8 mouse cellular contexts compared by ENCODE assay signal in genomic region chr13:108158465-108159240, GRCm38 (mm10). TPM values are rescaled to one million over a fixed set of nuclear protein-coding genes. Genes with fewer than 3 reads are reported as not detected.
A peak's percentile ranks its signal among the peaks of the same experiment; 100 is the strongest.
DNase-seq lines count a peak whose midpoint lies in the region; ATAC-seq and TF ChIP-seq lines count a peak whose summit lies in the region.

TSS of gene Ndufaf2 (minus strand) at chr13:108158623.
TSS of gene Ercc8 (plus strand) at chr13:108158731.

- under 1% methylated on average over 47 of the region's 47 CpGs for whole genome bisulfite sequencing in forebrain, embryonic 12.5 days
- WGBS in heart, postnatal 0 days: under 1% methylated on average over 47 of the region's 47 CpGs
- WGBS in liver, embryonic 16.5 days (ENCODE audit: insufficient replicate concordance): under 1% methylated on average over 47 of the region's 47 CpGs
- WGBS in neural tube, embryonic 13.5 days: under 1% methylated on average over 47 of the region's 47 CpGs

- H3K4me1 ChIP-seq in E14TG2a.4 (replicated peaks; ENCODE audit: low read depth, low read length): peaks cover 28% of the 10 kb centered on the region
- H3K4me1 ChIP-seq in forebrain, embryonic 12.5 days: peaks cover 15% of the 10 kb centered on the region
- H3K4me1 ChIP-seq in heart, postnatal 0 days (ENCODE audit: control insufficient read depth, insufficient read depth): 0 out of 2 replicates have a peak, but pooled peaks cover 4% of the 10 kb centered on the region
- H3K4me1 ChIP-seq in liver, embryonic 16.5 days (ENCODE audit: control insufficient read depth, low read depth, low read length): peaks cover 13% of the 10 kb centered on the region
- peaks cover 18% of the 10 kb centered on the region for H3K4me1 ChIP-seq in neural tube, embryonic 13.5 days (replicated peaks)
- H3K4me1 ChIP-seq in testis, adult 2 months (ENCODE audit: control insufficient read depth, insufficient read depth, low read length): no peaks in the 10 kb centered on the region

- peak; percentile 99 for ATAC-seq in forebrain, embryonic 12.5 days (ENCODE audit: low FRiP score)
- peak; percentile 98 for ATAC-seq in heart, postnatal 0 days (ENCODE audit: insufficient read depth, low read depth)
- peak; percentile 98 for ATAC-seq in liver, embryonic 16.5 days (ENCODE audit: low read depth)
- peak; percentile 98 for ATAC-seq in neural tube, embryonic 13.5 days (ENCODE audit: low read depth)

- H3K9ac ChIP-seq in forebrain, embryonic 12.5 days: peak within 1 kb of the TSS; percentile 74
- H3K9ac ChIP-seq in heart, postnatal 0 days (replicated peaks; ENCODE audit: low read depth, low read length): peak within 1 kb of the TSS; percentile 77
- peak within 1 kb of the TSS; percentile 77 for H3K9ac ChIP-seq in liver, embryonic 16.5 days (ENCODE audit: low read depth, low read length)
- peak within 1 kb of the TSS; percentile 81 for H3K9ac ChIP-seq in neural tube, embryonic 13.5 days

- peak; percentile 84 for TF ChIP-seq POLR2A in testis, adult 2 months (IDR thresholded peaks at IDR 0.05; ENCODE audit: control insufficient read depth, low read depth, low read length)

- H3K4me2 ChIP-seq in forebrain, embryonic 12.5 days: peak within 1 kb of the TSS; percentile 88
- peak within 1 kb of the TSS; percentile 94 for H3K4me2 ChIP-seq in heart, postnatal 0 days (ENCODE audit: low read depth, low read length)
- H3K4me2 ChIP-seq in liver, embryonic 16.5 days (ENCODE audit: low read depth, low read length): peak within 1 kb of the TSS; percentile 89
- H3K4me2 ChIP-seq in neural tube, embryonic 13.5 days: peak within 1 kb of the TSS; percentile 94

- no peaks in the 10 kb centered on the region for H3K9me3 ChIP-seq in E14TG2a.4 (ENCODE audit: low read length)
- no peaks in the 10 kb centered on the region for H3K9me3 ChIP-seq in forebrain, embryonic 12.5 days
- no peaks in the 10 kb centered on the region for H3K9me3 ChIP-seq in heart, postnatal 0 days (replicated peaks; ENCODE audit: control insufficient read depth, low read length)
- H3K9me3 ChIP-seq in liver, embryonic 16.5 days (replicated peaks; ENCODE audit: control insufficient read depth, low read length): no peaks in the 10 kb centered on the region
- no peaks in the 10 kb centered on the region for H3K9me3 ChIP-seq in neural tube, embryonic 13.5 days

- TF ChIP-seq EP300 in heart, postnatal 0 days (IDR thresholded peaks at IDR 0.05; ENCODE audit: low read depth): no peak

- no peaks in the 10 kb centered on the region for H3K27me3 ChIP-seq in E14TG2a.4 (ENCODE audit: insufficient read depth, low read length)
- no peaks in the 10 kb centered on the region for H3K27me3 ChIP-seq in forebrain, embryonic 12.5 days
- H3K27me3 ChIP-seq in heart, postnatal 0 days (ENCODE audit: control insufficient read depth, insufficient read depth, low read length): no peaks in the 10 kb centered on the region
- no peaks in the 10 kb centered on the region for H3K27me3 ChIP-seq in liver, embryonic 16.5 days (ENCODE audit: control insufficient read depth, insufficient read depth, low read depth, low read length)
- no peaks in the 10 kb centered on the region for H3K27me3 ChIP-seq in neural tube, embryonic 13.5 days
- no peaks in the 10 kb centered on the region for H3K27me3 ChIP-seq in testis, adult 2 months (ENCODE audit: control insufficient read depth, insufficient read depth, low read length)

- no peak for TF ChIP-seq CTCF in E14TG2a.4 (conservative IDR thresholded peaks at IDR 0.05; ENCODE audit: low read length)
- TF ChIP-seq CTCF in heart, postnatal 0 days (IDR thresholded peaks at IDR 0.05; ENCODE audit: low read depth): no peak
- TF ChIP-seq CTCF in testis, adult 2 months (IDR thresholded peaks at IDR 0.05; ENCODE audit: control insufficient read depth, insufficient read depth, insufficient replicate concordance, low read depth, low read length): no peak

- H3K27ac ChIP-seq in forebrain, embryonic 12.5 days: peak within 1 kb of the TSS; percentile 53
- 0 out of 2 replicates have a peak within 1 kb of the TSS, but pooled peaks have one; percentile 21 for H3K27ac ChIP-seq in heart, postnatal 0 days (ENCODE audit: low read depth)
- H3K27ac ChIP-seq in liver, embryonic 16.5 days (ENCODE audit: low read length): peak within 1 kb of the TSS; percentile 53
- H3K27ac ChIP-seq in neural tube, embryonic 13.5 days (replicated peaks): 0 out of 2 replicates have a peak within 1 kb of the TSS, but pooled peaks have one; percentile 38
- H3K27ac ChIP-seq in testis, adult 2 months (ENCODE audit: control insufficient read depth, insufficient read depth, low read depth, low read length): peak within 1 kb of the TSS; percentile 83

- DNase-seq in c-Kit-positive CD71-positive TER-119-positive erythroid progenitor cells, embryonic 14.5 days (ENCODE audit: low spot score): peak; percentile 92
- DNase-seq in heart, postnatal 0 days (ENCODE audit: low spot score): peak; percentile 94
- DNase-seq in kidney, postnatal 4 days: peak; percentile 99

- peak within 1 kb of the TSS; percentile 97 for H3K4me3 ChIP-seq in E14TG2a.4 (replicated peaks; ENCODE audit: low read length)
- peak within 1 kb of the TSS; percentile 87 for H3K4me3 ChIP-seq in forebrain, embryonic 12.5 days (replicated peaks)
- H3K4me3 ChIP-seq in heart, postnatal 0 days (ENCODE audit: low read depth, low read length): peak within 1 kb of the TSS; percentile 92
- peak within 1 kb of the TSS; percentile 92 for H3K4me3 ChIP-seq in liver, embryonic 16.5 days (ENCODE audit: low read depth, low read length)
- H3K4me3 ChIP-seq in neural tube, embryonic 13.5 days: peak within 1 kb of the TSS; percentile 88
- H3K4me3 ChIP-seq in testis, adult 2 months (ENCODE audit: control insufficient read depth, low read depth, low read length): peak within 1 kb of the TSS; percentile 97

- peaks cover 16% of the 10 kb centered on the region for H3K36me3 ChIP-seq in E14TG2a.4 (ENCODE audit: insufficient read depth, low read length)
- H3K36me3 ChIP-seq in forebrain, embryonic 12.5 days (replicated peaks): peaks cover 15% of the 10 kb centered on the region; the same call in 1 of the 2 replicates
- H3K36me3 ChIP-seq in heart, postnatal 0 days (replicated peaks; ENCODE audit: control insufficient read depth, insufficient read depth, low read length): peaks cover 18% of the 10 kb centered on the region
- no peaks in the 10 kb centered on the region for H3K36me3 ChIP-seq in liver, embryonic 16.5 days (ENCODE audit: control insufficient read depth, insufficient read depth)
- 0 out of 2 replicates have a peak, but pooled peaks cover 8% of the 10 kb centered on the region for H3K36me3 ChIP-seq in neural tube, embryonic 13.5 days
- H3K36me3 ChIP-seq in testis, adult 2 months (ENCODE audit: control insufficient read depth, insufficient read depth, low read length): peaks cover 1% of the 10 kb centered on the region; the same call in 1 of the 2 replicates

RNA-seq across cellular contexts. Expression of gene Ndufaf2, which starts in this region (rescaled TPM):
- polyA plus RNA-seq in forebrain, embryonic 12.5 days (2016; fragmentation: Nextera tagmentation; extraction: Ambion mirVana): 96.1 and 99.3 TPM in 2 replicates
- 3.4 TPM in 1 of 2 replicates, not detected in the other for total RNA-seq in heart, postnatal 0 days (2014; rRNA removed; ENCODE audit: low replicate concordance)
- 61.7 and 62.5 TPM in 2 replicates for polyA plus RNA-seq in heart, postnatal 0 days (2015; fragmentation: Nextera tagmentation; extraction: Ambion mirVana)
- 21.5 and 24.6 TPM in 2 replicates for polyA plus RNA-seq in liver, embryonic 16.5 days (2015; fragmentation: Nextera tagmentation; extraction: Ambion mirVana)
- 71.6 and 73.8 TPM in 2 replicates for polyA plus RNA-seq in neural tube, embryonic 13.5 days (2015; fragmentation: Nextera tagmentation; extraction: Ambion mirVana)
- polyA plus RNA-seq in testis, adult 2 months (2012; rRNA removed): 49.3 and 51.2 TPM in 2 replicates

RNA-seq across cellular contexts. Expression of gene Ercc8, which starts in this region (rescaled TPM):
- polyA plus RNA-seq in forebrain, embryonic 12.5 days (2016; fragmentation: Nextera tagmentation; extraction: Ambion mirVana): 23.0 and 24.0 TPM in 2 replicates
- total RNA-seq in heart, postnatal 0 days (2014; rRNA removed; ENCODE audit: low replicate concordance): 5.1 and 7.7 TPM in 2 replicates
- 8.0 and 8.7 TPM in 2 replicates for polyA plus RNA-seq in heart, postnatal 0 days (2015; fragmentation: Nextera tagmentation; extraction: Ambion mirVana)
- 4.9 and 5.0 TPM in 2 replicates for polyA plus RNA-seq in liver, embryonic 16.5 days (2015; fragmentation: Nextera tagmentation; extraction: Ambion mirVana)
- polyA plus RNA-seq in neural tube, embryonic 13.5 days (2015; fragmentation: Nextera tagmentation; extraction: Ambion mirVana): 24.6 and 25.1 TPM in 2 replicates
- polyA plus RNA-seq in testis, adult 2 months (2012; rRNA removed): 30.1 and 32.2 TPM in 2 replicates

Comparison
In these comparisons a context has a peak if more than half of its experiments do, and no peak if none do; other contexts are left out.
1. Peak in every context shown above with its lines: DNase-seq, ATAC-seq, H3K4me3 ChIP-seq and H3K27ac ChIP-seq.
2. H3K27ac ChIP-seq: peak in every context shown above with its lines; median percentile 83 in testis, adult 2 months; 53 in forebrain, embryonic 12.5 days; 53 in liver, embryonic 16.5 days; 38 in neural tube, embryonic 13.5 days; 21 in heart, postnatal 0 days.